Mouse (Mus musculus): ENCODE data around the gene Homer3.

Homer3 gene

GRCm38 (mm10) chr8:70282603-70283135, at the start of gene Homer3:
Homer3 (plus strand) TSS chr8:70282827.
- peak; percentile 99 for DNase-seq (ENCODE audit: low read depth, low spot score)

GRCm38 (mm10) chr8:70233606-70234005, 49.0 kb upstream of the Homer3 start:
- no peak for DNase-seq (ENCODE audit: low read depth, low spot score)

GRCm38 (mm10) chr8:70234080-70234780, 48.4 kb upstream of the Homer3 start, which contains the start of the genes Sugp2 and Armc6:
Sugp2 (plus strand) TSS chr8:70234226.
Armc6 (minus strand) TSS chr8:70234466.
- DNase-seq (ENCODE audit: low read depth, low spot score) = peak; percentile 99

- DNase-seq (ENCODE audit: low read depth, low spot score) = no peak
Measured at GRCm38 (mm10) chr8:70234781-70235128, 47.9 kb upstream of the Homer3 start.

- DNase-seq (ENCODE audit: low read depth, low spot score) = no peak
Measured at GRCm38 (mm10) chr8:70237842-70238241, 44.8 kb upstream of the Homer3 start.

GRCm38 (mm10) chr8:70240642-70241041, 42.0 kb upstream of the Homer3 start:
- peak; percentile 33 for DNase-seq (ENCODE audit: low read depth, low spot score)

- no peak for DNase-seq (ENCODE audit: low read depth, low spot score)
Measured at GRCm38 (mm10) chr8:70246622-70247021, 36.0 kb upstream of the Homer3 start.

GRCm38 (mm10) chr8:70247841-70248240, 34.8 kb upstream of the Homer3 start:
- no peak for DNase-seq (ENCODE audit: low read depth, low spot score)

- no peak for DNase-seq (ENCODE audit: low read depth, low spot score)
Measured at GRCm38 (mm10) chr8:70254628-70255027, 28.0 kb upstream of the Homer3 start.

- no peak for DNase-seq (ENCODE audit: low read depth, low spot score)
Measured at GRCm38 (mm10) chr8:70257456-70257855, 25.2 kb upstream of the Homer3 start.

- DNase-seq (ENCODE audit: low read depth, low spot score) = no peak
Measured at GRCm38 (mm10) chr8:70258600-70258999, 24.0 kb upstream of the Homer3 start.

- no peak for DNase-seq (ENCODE audit: low read depth, low spot score)
Measured at GRCm38 (mm10) chr8:70259043-70259442, 23.6 kb upstream of the Homer3 start.

- no peak for DNase-seq (ENCODE audit: low read depth, low spot score)
Measured at GRCm38 (mm10) chr8:70267674-70268073, 15.0 kb upstream of the Homer3 start.

- no peak for DNase-seq (ENCODE audit: low read depth, low spot score)
Measured at GRCm38 (mm10) chr8:70268311-70268710, 14.3 kb upstream of the Homer3 start.

GRCm38 (mm10) chr8:70268799-70269565, 13.6 kb upstream of the Homer3 start:
- peak; percentile 71 for DNase-seq (ENCODE audit: low read depth, low spot score)

GRCm38 (mm10) chr8:70272949-70273348, 9.7 kb upstream of the Homer3 start:
- DNase-seq (ENCODE audit: low read depth, low spot score) = peak; percentile 79

GRCm38 (mm10) chr8:70274350-70274749, 8.3 kb upstream of the Homer3 start:
- DNase-seq (ENCODE audit: low read depth, low spot score) = peak; percentile 94

GRCm38 (mm10) chr8:70276476-70276875, 6.2 kb upstream of the Homer3 start:
- DNase-seq (ENCODE audit: low read depth, low spot score) = no peak

GRCm38 (mm10) chr8:70278175-70278574, 4.5 kb upstream of the Homer3 start:
- DNase-seq (ENCODE audit: low read depth, low spot score) = no peak

- no peak for DNase-seq (ENCODE audit: low read depth, low spot score)
Measured at GRCm38 (mm10) chr8:70279266-70279665, 3.4 kb upstream of the Homer3 start.

GRCm38 (mm10) chr8:70281001-70281400, 1.6 kb upstream of the Homer3 start:
- no peak for DNase-seq (ENCODE audit: low read depth, low spot score)

Data from ES-CJ7 (cell line).